Mouse (Mus musculus): Measurements from ENCODE around the gene Apol11b.
"Not testable (repeated sequence)": the region's sequence is repeated elsewhere in the genome, so short reads cannot be mapped to it uniquely, and the experiment has no call there.

DNA sequence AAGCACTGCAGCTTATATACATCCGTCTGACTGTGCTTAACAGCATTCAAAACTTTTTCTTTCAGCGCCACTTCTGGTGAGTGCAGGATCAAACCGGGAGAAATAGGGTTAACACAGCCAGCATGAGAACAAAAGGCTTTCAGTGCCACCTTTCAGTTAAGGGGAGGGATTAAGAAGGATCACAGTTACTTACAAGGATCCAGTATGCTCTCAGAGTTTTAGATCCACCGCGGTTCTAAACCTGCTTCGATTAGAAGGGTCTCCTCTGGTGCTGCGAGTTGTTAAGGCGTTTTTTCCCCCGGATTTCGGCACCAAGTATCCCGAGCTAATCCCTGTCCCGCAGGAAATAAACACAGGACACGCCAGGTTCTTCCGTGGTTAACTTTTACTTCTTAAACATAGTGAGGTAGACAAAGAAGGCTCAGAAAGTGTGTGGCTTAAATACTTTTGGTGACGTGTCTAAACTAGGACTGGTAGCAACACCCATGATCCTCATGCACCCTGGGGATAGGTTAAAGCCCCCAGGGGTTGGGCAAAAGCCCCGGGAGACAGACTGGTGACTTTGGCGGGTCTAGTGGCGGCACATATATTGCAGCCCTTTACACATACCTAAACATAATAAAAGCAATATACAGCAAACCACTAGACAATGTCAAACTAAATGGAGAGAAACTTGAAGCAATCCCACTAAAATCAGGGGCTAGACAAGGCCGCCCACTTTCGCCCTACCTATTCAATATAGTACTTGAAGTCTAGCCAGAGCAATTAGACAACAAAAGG lies 48.6 kb upstream of the Apol11b start:
- TF ChIP-seq CHD2 (IDR thresholded peaks at IDR 0.05; ENCODE audit: low read depth, low read length); ZNF384 (IDR thresholded peaks at IDR 0.05; ENCODE audit: low read depth, low read length); ZC3H11A (IDR thresholded peaks at IDR 0.05; ENCODE audit: borderline replicate concordance, low read depth, low read length): not testable (repeated sequence)
